Mouse (Mus musculus) layer of hippocampus, postnatal 36 days (tissue): ENCODE results near the gene Camsap1. TPM values are rescaled to one million over a fixed set of nuclear protein-coding genes. Genes with fewer than 3 reads are reported as not detected.

Experiments used
- DNase-seq, 2 experiments: peaks; one replicate each; pipeline ENCODE4 v3.0.0; 2022
- total RNA-seq, 2 experiments: library from RNA; stranded (reverse); gene quantifications; 2 replicates each; pipeline ENCODE4 v1.2.3; 2021

The Camsap1 gene
- 100 to 1,000 TPM; 123 to 135 TPM for total RNA-seq

DNA sequence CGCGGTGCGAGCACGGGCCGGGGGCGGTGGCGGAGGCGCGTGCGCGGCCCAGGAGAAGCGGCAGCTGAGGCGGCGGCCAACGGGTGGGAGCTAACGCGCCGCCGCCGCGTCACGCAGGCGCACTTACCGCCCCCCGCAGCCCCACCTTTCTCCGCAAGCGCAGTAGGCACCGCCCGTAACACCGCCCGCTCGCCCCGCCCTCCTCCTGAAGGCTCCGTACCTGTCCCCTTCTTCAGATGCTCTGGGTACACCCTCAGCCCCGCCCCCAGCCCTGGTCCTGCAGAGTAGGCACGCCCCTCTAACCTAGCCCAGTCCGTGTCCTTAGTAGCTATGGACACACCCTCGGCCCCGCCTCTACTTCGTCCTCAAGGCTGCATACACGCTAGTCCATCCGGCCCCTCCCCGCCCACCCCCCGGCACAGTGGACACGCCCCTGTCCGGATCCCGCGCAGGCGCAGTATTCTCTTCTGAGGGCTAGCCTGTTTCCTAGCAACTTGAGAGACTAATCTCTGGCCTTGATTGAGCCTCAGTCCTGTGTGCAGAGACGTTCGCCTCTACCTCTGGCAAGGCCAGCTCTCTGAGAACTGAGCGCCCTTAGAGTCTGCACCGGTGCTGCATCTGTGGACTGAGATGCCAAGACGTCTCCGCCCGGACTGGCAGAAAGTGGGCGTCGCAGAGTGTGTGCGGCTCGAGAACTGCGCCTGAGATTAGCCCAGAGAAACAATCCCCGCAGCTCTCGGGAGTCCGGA lies at the start of gene Camsap1:
Gene Camsap1, minus strand, starts transcription at position 124 of the 749 bp plus-strand sequence.
- peak; percentile 99 for DNase-seq

DNA sequence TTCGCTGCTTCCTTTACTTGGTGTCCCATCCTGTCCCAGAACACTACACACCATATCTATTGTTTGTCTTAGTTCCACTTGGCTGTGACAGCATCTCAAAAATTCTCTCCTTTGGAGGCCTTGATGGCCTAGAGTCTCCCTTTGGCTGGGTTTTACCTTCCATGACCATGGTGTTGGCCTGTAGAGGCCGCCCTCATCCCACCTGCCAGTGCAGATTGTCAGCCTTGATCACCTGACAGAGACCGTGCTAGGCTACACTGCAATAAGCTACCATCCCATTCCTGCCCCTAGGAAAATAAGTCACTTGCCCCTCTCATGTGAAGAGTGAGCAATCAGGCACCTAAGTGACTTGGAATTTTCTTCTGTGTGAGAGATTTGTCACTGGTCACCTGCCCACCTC lies 47.2 kb upstream of the Camsap1 start:
- DNase-seq: no peak

DNA sequence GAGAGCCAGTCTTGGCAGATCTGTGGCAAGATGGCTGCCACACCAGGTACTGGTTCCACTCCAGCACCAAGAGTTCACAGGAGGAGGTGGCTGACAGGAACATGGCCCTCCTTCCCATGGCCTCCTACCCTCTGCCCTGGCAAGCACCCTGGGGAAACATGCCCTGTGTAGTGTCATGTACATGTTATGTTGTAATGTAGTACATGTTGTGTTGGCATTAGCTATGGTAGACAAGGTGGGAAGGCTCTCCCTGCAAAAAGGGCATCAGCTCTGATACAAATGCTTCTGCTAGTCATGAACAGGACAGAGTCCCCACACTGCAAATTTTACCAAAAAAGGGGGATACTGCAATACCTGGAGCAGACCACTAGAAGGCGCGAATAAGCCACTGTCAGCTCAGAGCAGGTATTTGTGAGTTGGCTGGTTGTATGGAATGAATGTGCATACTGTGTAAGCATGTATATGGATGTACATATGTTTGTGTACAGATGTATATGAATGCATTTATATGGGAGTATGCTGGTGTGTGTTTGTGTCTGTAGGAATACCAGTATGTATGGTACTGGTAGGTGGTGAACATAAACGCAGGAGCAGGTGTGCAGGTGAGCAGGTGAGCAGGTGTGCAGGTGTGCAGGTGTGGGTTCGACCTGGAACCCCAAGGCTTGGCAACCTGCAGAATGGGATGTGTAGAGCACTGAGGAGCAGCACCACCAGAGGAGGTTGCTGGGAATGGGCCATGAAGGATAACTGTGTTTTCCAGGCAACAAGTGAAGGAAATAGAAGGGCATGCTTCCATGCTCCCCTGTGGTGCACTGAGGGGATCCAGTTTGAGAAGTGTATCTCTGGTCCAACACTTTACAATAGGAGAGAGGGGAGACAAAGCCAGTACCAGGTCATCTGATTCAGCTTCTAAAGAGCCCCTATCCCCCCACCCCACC lies 41.3 kb upstream of the Camsap1 start:
- DNase-seq: peak; percentile 20 to 37

DNA sequence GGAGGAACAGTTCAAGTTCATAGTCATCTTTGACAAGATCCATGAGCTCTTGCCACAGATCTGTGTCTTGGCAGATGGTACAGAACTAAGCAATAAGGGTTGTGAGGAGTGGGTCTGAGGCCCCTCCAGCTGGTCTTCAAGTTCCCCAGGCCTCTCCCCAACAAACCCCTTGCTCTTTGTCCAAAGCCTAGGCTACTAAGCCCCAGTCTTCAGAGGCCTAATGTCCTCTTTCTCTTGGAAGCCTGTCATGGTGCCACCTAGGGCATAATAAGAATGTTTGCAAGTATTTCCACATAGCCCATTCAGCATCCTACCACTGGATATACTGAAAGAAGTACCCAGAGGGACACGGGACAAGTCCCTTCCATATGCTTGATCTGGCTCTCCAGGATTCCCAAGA lies 39.5 kb upstream of the Camsap1 start:
- no peak for DNase-seq

DNA sequence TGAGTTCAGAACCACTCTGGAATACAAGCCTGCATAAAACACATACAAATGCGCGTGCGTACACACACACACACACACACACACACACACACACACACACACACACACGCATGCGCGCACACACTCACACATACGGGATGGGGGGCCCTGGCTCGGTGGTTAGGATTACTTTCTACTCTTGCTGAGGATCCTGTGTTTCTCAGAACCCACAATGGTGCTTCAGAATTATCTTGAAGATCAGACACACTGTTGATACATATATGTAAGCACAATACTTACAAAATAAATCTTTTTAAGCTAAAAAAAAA lies 39.1 kb upstream of the Camsap1 start:
- DNase-seq: no peak

DNA sequence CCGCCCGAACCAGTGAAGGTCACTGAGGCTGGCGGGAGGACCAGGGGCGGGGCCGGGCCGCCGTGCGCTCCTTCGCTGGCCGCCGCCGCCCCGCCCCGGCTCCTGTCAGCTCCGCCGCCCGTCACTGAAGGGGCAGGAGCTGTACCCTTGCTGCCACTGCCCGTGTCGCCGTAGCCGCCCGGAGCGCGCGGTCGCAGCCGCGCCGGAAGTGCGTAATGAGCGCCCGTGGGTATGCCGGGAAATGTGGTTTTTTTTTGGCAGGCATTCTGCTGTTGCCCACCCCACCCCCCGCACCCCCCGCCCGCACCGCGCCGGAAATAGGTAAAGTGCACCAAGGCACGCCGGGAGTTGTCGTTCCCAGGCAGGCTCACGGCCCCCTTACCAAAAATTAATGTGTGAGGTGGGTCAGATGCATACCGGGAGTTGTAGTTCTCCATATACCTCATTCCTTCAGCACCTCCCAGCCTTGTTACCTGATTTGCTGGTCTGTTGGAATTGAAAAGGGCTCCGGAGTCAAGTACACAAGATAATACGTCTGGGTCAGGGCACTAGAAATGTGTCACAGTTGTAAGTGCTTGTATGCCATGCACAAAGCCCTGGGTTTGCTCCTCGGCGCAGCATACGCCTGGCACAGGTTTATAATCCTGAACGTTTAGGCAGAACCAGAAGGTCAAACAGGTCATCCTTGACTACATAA lies 38.6 kb upstream of the Camsap1 start, which contains the start of gene Ubac1:
Gene Ubac1, minus strand, starts transcription at position 187 of the 697 bp plus-strand sequence.
- peak; percentile 88 to 91 for DNase-seq

DNA sequence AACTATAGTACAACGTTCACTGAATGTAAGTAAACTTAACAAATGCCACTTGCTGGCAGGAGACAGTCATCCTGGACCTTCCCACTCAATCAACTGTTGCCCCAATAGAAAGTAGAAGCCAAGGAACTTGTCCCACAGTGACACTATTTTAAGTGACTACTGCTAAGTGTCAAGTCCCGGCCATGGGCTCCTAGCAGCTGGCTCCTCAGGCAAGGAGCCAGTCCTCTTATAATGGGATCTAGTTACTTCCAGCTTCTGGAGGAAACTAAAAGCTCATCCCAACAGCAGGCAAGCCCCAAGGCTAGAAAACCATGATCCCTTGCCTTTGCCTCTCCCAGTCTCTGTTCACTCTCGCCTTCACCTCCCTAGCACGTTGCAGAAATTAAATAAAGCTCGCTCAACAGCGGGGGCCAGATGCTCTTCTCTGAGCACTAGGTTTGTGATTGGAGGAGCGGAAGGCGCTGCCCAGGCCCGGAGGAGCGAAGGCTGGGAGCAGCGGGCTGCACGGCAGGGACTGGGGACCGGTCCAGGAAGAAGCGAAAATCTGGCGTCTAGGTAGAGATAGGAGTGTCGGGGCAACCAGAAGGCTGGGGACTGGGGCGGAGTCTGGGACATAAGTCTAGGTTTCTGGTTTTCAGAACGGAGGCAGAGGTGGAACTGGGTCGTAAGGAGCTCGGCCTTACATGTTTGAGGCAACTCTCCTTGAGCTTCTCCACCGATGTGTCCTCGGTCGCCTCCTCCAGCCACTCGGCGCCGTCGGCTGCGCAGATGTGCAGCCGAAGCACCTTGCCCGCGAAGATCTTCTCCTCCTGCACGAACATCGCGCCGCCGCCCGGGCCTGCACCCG lies 37.9 kb upstream of the Camsap1 start:
- DNase-seq: peak; percentile 37 to 47

DNA sequence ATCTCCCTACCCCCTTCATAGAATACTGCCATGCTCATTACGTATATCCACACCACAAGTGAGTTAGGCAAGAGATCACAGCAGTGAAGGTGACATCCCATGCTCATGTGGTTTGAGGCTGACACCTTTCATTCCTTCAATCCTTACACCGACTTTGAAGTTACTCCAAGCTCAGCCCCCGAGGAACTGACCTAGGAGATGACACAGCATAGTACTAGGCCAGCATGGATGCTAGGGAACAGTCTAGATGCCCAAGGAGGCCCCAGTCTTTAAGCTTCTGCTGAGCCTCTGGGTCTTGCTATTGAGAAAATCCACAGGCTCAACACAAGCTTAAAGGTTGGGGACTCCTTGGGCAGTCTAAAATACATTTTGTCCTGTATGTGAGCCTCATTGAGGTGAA lies 36.8 kb upstream of the Camsap1 start:
- DNase-seq: no peak

DNA sequence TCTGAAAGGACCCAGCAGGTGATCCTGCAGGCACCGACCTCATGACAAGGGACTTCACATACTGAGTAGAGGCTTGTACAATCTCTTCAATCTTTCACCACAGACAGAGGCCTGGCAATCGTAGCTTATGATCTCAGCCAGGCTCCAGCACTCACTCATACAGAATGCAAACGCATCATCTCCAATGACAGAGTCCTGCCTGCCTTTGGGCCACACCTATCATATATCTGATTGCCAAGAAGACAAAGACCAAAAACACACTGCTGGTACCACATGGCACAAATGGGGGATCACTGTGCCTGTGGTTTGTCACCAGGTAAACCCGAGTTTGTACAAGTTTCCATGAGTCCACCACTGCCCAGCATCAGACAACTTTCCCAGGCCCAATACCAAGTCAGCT lies 34.2 kb upstream of the Camsap1 start:
- no peak for DNase-seq

DNA sequence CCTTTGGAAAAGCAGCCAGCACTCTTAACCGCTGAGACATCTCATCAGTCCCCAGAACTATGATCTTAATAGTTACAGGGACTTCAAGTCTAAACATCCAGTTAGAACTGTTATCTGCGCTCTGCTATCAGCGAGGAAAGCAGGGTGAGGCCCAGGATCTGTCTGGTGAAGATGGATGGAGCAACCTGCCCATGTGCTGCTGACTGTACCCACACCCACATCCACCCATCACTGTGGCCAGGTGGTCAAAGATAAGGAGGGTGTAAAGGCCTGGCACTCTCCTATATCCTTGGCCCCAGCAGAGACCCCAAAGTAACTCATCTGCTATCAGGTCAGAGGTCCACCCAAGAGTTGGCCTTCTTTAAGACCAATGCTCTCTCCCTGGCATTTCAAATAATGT lies 30.6 kb upstream of the Camsap1 start:
- no peak for DNase-seq

DNA sequence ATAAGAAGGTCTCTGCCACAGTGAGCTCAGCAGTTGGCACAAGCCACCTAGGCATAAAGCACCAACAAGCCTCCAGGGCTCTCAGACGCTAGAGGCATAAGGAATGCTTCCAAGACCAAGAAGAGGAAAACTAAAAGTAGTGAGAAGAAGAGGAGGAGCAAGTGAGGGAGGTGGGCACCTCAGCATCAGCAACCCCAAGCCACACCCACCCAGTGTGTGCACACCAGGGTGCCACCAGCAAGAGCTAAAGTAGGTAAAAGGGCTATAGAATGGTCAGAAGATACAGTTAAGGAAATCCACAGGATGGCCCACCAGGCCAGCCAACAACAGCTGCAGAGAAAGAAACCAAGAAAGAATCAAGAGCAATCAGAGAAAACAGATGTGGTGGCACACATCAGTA lies 28.3 kb upstream of the Camsap1 start:
- DNase-seq: no peak

DNA sequence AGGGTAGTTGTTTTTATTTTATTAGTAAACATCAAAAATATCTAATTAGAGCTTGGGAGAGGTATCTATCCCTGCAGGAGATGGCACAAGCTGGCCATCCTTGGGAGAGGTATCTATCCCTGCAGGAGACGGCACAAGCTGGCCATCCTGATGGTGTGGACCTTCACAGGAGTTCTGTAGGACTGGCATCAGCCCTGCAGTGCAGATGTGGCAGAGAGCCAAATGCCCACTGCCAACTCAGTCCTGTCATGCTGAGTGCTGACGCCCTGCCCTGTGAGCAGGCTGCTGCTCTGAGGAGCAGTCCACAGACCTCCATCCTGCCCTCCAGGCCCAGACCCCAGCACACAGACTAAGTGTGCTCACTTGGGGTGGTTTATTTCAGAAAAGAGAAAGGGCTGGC lies 18.9 kb upstream of the Camsap1 start:
- no peak for DNase-seq

DNA sequence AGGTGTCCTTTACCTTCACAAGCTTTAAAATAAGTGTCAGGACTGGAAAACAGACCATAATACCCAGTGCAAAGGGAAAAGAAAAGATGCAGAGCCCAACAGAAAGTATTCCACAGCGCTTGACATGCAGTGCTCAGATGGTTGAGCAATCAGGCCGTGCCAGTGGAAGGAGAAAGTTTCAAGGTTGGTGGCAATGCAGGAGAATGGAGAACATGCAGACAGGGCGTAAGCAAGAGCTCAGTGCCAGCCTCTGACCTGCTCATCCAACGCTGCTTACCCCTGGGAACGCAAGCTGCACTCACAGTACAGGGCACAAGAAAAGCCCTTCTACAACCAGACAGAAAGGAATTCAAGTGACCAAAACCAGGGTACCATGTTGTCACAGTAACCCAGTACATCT lies 18.1 kb upstream of the Camsap1 start:
- no peak for DNase-seq

DNA sequence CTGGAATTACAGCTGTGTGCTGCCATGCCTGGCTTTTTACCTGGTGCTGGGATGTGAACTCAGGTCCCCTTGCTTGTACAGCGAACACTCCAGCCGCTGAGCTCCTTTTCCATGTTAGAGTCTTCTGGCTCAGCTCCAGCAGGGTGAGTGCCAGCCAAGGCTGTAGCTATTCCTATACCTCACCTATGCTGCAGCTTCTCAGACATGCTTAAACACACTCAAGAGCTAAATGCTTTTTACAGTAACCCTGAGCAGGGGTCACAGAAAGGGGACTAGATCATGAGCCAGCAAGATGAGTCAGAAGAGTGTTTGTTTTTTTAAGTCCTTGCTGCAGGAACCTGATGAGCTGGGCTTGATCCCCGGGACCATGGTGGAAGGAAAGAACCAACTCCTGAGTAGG lies 14.6 kb upstream of the Camsap1 start:
- no peak for DNase-seq

DNA sequence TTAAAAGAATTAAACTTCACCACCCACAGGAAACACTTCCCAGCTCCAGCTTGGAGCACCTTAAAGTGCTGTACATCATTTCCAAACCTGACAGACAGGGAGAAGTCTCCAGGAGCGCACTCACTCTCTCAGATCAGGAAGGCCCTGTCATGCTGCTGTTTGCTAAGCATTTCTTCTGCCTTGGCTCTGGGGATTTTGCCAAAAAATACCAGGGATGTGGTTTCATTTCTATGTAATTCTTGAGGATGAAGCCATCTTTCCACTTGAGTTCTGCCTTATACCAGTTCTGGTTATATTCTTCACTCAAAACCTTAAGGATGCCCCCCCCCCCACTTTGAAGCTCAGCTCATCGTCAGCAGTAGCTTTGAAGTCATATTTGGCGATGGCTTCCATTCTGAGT lies 11.7 kb upstream of the Camsap1 start:
- no peak for DNase-seq

DNA sequence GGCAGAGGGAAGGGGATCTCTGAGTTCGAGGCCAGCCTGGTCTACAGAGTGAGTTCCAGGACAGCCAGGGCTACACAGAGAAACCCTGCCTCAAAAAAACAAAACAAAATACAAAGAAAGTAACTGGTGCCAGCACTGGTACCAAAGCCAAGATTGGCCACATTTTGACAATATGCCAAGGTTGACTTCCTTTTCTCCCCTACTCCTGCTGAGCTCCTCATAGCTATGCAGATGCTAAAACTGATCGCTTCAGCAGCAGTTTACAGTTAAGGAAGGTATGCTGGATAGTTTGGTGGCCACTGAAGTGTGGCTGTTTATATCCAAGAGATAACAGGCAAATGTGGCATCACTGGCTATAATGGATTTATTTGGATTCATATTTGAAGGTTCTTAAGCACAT lies 9.2 kb upstream of the Camsap1 start:
- no peak for DNase-seq

DNA sequence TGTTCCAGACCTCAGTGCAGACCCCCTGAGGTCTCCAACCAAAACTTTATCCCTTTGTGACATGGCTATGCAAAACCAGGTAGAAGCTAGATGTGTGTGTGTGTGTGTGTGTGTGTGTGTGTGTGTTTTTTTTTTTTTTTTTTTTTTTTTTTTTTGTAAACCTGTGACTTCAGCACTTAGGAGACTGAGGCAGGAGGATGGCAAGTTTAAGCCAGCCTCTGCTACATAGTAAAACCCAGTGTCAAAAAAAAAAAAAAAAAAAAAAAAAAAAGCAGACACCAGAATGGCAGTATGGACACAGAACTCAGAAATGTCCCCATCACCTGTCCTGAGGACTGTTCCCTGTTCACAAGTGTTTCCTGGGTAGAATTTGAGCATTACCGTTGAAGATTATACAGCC lies 6.6 kb upstream of the Camsap1 start:
- DNase-seq: no peak

DNA sequence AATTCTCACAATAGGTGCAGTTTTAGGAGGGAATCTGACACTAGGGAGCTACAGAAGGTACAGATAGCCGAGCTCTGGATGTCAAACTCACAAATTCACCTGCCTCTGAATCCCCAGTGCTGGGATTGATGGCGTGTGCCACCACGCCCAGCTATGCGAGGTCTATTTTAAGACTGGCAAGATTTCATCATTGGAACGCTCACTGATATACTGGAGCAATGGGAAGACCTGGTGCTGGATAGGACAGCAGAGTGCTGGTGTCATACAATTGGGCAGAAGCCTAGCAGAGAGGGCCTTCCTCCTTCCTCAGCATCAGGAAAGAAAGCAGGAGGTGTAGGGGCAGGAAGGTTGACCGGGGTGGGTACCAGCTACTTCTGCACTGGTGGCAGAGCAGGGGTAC lies 4.7 kb upstream of the Camsap1 start:
- DNase-seq: no peak

DNA sequence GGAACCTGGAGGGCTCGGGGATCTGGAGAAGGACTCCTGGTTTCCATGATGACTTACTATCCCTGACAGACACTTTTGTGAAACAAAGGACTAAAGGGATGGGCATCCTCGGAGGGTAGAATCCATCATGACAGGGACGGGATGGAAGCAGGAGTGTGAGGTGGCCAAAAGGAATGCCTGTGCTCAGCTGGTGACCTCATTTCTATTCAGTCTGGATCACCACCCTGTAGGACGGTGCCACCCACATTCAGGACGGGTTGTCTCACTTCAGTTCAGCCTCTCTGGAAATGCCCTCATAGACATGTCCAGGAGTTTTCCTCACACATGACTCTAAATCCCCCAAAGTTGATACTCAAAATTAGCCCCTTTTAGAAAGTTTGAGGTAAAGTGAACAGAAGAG lies 3.5 kb upstream of the Camsap1 start:
- DNase-seq: no peak

DNA sequence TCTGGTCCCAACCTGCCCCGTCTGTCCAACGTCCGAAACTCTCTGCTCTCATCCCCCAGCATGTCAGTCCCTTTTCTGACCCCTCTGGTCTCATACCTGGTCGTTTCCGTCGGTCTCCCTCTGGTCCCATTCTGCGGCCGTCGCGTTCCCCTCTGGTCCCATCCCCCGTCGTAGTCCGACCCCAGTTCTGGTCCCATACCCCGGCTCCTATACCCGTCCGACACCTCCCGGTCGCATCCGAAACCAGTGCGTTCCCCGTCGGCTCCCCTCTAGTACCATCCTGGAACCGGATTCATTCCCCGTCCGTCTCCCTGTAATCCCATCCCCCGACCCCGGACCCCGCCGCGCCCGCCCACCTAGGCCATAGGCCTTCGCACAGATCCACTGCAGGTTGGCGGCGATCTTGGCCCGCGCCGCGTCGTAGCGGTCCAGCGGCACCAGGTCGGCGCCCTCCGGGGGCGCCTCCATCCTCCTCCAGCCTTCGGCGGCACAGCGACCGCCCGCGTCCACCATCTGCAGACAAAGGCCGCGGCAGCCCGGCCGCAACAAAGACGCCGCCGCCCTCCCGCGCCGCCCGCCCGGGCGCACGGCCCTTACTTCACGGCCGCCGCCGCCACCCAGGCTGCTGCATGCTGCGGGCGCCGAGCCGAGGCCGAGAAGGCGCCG lies 523 bp downstream of the Camsap1 start:
- no peak for DNase-seq

DNA sequence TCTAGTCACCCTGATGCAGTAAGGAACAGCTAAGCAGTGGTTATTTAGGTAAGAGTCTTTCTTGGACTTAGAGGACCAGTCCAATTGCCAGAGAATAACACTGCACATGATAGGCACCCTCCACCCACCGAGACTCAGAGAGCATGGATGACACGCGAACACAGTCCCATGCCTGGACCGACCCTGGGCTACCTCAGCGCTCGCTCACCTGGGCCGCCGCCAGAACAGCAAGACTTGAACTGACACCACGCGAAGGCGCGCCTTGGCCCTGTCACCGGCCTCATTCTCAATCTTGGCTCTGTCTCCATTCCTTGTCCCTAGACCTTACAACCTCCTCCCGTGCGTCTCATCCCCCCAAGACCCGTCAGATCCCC lies 1.0 kb downstream of the Camsap1 start:
- no peak for DNase-seq

DNA sequence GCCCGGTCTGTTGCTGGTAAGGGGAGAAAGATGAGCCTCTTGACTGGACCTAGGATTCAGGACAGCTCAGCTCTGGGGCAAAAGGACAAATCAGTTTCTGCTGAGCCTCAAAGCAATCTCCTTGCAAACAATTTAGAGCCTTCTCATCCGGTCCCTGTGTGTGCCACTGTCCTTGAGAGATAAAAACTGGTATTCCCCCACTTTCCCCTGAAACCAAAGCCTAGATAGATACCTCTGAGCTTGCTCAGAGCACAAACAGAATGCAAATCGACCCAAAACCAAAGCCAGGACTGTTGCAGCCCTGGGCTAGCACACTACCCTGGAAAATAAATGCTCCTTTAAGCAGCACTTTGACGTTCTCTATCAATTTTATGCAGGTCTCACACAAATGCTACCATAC lies 4.1 kb downstream of the Camsap1 start:
- no peak for DNase-seq
